Mouse (Mus musculus) kidney, adult 8-10 months (tissue): Measurements from ENCODE around the gene Fam24a.
A peak's percentile ranks its signal among the peaks of the same experiment; 100 is the strongest.

Source experiments
- DNase-seq, 2 experiments: peaks; one replicate each; pipeline ENCODE4 v3.0.0; 2022

Fam24a gene

DNA sequence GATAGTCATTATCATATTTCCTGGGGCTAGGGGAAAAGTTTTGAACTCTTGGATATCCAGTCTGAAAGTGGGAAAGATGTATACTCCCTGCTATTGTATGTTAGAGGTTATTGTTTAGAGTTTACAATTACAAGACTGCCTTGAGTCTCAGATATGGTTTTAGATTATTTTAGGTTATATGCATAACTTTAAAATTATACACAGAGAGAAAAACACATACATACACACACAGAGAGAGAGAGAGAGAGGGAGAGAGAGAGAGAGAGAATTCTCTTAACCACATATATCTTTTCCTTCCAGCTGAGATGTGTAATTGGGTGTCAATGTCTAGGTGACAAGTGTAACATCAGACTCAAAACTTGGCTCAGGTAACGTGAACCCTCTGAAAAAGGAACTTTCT lies at the start of gene Fam24a:
Fam24a (plus strand) TSS at position 301 of the 400 bp plus-strand sequence.
- no peak for DNase-seq

GRCm38 (mm10) chr7:131297151-131297550 lies 36.5 kb upstream of the Fam24a start:
- no peak for DNase-seq

GRCm38 (mm10) chr7:131303340-131303739 lies 30.3 kb upstream of the Fam24a start:
- DNase-seq = no peak

- no peak for DNase-seq
These were observed 26.9 kb upstream of the Fam24a start for GRCm38 (mm10) chr7:131306733-131307132.

- DNase-seq = no peak
These were observed 19.2 kb upstream of the Fam24a start for GRCm38 (mm10) chr7:131314493-131314892.

DNA sequence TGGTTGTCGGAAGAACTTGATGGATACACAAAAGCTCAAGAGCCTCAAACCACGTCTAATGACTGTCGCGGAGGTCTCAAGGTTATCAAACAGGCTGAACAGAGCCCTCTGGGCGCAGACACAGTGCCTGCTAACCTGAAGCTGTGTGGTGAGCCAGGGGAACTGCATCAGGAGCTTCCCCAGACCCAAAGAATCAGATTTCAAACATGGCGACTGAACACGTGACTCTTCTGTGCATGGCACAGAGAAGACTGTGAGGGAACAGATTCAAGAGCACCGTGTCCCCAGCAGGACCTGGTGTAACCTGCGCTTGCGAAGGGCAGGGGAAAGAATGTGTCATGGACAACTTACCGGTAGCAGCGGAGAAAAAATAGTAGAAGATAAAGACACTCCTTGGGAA lies 16.1 kb upstream of the Fam24a start:
- DNase-seq = no peak

GRCm38 (mm10) chr7:131318340-131318739 lies 15.3 kb upstream of the Fam24a start:
- DNase-seq = no peak

DNA sequence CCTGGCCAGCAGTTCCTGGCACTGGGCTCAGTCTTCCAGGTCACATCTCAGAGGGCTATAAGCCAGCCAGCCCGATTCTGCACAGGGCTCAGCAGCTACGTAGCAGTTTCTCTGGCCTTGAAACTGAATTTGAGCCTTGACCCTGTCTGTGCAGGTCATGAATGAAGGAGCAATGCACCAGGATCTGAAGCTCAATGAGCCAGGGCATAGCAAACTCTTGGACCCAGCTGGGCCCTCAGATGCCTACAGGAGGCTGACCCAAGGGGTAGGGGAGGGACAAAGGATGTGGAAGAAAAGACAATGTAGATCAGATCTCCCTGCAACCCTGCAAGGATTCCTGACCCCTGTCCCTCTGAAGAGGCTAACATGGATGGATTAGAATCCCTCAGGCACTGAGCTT lies 11.5 kb upstream of the Fam24a start, which contains the start of gene Cuzd1:
Cuzd1 (minus strand) TSS at position 101 of the 400 bp plus-strand sequence.
- no peak for DNase-seq

GRCm38 (mm10) chr7:131327054-131327453 lies 6.6 kb upstream of the Fam24a start:
- no peak for DNase-seq

GRCm38 (mm10) chr7:131329416-131329815 lies 4.2 kb upstream of the Fam24a start, which contains the start of gene Fam24b:
Fam24b (minus strand) TSS chr7:131329516.
- no peak for DNase-seq

DNA sequence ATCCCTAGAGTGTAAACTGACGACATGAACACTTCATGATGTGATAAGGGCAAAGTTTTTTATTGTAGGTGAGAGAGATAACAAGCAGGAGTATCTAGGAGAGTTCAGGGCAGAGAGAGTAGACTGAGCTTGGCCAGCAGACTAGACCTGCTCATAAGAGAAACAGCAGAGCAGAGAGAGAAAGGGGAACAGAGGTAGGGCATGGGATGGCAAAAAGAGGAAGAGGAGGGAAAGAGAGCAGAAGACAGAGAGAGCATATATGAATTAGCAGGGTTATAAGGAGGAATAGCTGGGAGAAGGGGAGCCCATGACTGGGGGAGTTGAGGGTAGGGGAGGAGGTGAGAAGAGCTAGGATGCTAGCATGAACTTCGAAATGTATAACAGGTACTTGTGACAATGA lies 2.0 kb upstream of the Fam24a start:
- no peak for DNase-seq

GRCm38 (mm10) chr7:131337502-131338068 lies 3.9 kb downstream of the Fam24a start:
- DNase-seq = no peak

- no peak for DNase-seq
These were observed 12.3 kb downstream of the Fam24a start for GRCm38 (mm10) chr7:131345856-131346541.

GRCm38 (mm10) chr7:131356105-131356504 lies 22.4 kb downstream of the Fam24a start:
- no peak for DNase-seq

- DNase-seq = no peak
These were observed 28.6 kb downstream of the Fam24a start for GRCm38 (mm10) chr7:131362269-131362614.

- DNase-seq = peak; percentile 95 to 97
These were observed 29.1 kb downstream of the Fam24a start, which contains the start of gene 2310057M21Rik for GRCm38 (mm10) chr7:131362615-131363300. 2310057M21Rik (minus strand) TSS chr7:131362759.

GRCm38 (mm10) chr7:131364131-131364530 lies 30.5 kb downstream of the Fam24a start:
- DNase-seq = no peak

DNA sequence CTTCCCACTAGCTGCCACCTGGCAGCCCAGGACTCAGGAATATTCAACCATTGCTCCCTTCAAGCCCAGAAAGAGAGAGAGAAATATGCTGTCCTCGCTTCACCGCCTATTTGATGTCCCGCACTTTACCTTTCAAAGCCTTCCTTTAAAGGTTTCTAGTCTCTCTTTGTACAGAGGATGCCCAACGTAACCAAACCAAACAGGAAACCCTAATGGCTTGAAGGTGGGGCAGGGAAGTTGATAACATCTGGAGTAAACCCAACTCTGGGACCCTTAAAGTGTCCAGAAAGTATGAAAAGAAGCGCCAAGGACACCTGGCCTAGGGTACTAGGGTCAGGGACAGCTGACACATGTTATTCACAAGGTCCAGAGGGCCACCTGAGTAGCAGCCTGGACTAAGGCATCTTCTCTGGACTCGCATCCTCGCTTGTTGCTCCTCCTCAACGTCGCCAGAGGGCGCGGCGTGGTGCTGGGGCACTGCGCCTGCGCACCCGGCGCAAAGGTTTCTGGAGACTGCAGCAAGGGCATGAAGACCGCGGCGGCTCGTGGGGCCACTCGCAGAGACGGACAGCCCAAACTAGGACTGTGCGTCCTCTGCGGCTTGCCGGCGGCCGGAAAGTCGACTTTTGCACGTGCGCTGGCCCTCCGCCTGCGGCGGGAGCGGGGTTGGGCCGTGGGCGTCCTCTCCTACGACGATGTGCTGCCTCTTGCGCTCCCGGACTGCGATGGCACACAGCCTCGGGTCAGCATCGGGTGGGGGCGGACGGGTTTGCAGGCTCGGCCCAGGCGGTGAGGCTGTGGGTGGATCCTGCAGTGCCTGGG lies 37.2 kb downstream of the Fam24a start, which contains the start of gene Pstk:
Pstk (plus strand) TSS at position 494 of the 822 bp plus-strand sequence.
- peak; percentile 87 to 88 for DNase-seq

DNA sequence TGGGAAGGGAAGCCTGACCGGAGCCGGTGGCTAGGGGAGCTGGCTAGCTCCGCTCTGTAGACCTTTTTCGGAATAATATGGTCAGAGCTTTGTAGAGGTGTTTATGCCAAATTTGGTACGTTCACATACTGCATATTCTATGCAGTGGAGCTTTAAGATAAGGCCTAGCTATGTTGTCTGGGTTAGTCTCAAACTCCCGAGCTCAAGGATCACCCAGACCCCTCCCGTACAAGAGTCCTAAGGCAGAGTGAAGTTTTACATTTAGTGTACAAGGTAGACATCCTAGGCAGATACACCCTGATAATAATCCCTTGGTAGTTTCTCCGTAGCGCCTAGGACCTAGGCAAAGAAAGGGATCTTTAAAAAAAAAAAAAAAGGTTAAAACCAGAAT lies 37.8 kb downstream of the Fam24a start:
- no peak for DNase-seq

DNA sequence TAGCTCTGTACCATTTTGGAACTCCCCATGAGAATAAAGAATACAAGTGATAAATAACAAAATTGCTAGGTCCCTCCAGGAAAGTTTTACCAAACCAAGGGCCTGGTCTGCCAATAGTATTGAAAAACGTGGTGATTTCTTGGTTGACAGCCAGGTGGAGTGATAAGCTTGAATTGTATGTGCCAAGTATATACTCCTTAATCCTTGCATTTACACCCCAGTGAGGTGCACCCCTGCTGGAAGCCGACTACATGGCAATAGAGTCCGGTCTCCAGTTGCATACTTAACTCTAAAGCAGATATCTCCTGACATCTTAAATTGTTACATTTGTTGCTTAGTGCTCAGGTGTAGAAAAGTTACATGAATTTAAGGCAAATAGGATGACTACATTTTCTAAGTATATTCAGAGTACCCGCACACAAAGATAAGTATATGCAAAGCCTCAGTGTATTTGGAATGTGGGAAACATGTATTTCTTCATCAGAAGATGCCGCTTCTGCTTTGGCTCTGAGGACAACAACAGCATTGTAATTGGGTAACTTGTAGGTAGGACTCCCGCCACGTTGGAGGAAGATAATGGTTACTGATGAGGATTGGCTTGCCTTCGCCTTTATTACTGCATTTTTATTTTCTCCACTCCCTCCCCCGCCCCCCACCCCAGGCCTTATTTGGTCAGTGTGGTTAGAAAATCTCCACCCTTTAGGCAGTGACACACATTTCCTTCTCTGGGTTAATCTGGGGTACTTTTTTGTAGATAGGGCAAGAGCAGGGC lies 38.4 kb downstream of the Fam24a start:
- no peak for DNase-seq
